Mouse (Mus musculus) hindbrain, embryonic 11.5 days (tissue): Measurements from ENCODE around the gene AL607142.1. TPM values are rescaled to one million over a fixed set of nuclear protein-coding genes. Genes with fewer than 3 reads are reported as not detected.

Experiments used
- polyA plus RNA-seq: library from polyadenylated mRNA; unstranded; fragments of >200 nt; fragmentation: Nextera tagmentation; extraction: Ambion mirVana; gene quantifications from 2 replicates; pipeline ENCODE4 v1.2.1, GENCODE M21; 2014

AL607142.1 gene
- polyA plus RNA-seq, 1 experiment from 2014 or later = not detected

Other genes with a start within 250 kb of the AL607142.1 start
- not detected in 2 replicates for gene Edn2, start 96.2 kb downstream of the AL607142.1 start, polyA plus RNA-seq
- 0.20 and 0.39 TPM in 2 replicates for gene Foxo6, start 222.4 kb downstream of the AL607142.1 start, polyA plus RNA-seq